Mouse (Mus musculus): ENCODE results near the gene Txk.

DNA sequence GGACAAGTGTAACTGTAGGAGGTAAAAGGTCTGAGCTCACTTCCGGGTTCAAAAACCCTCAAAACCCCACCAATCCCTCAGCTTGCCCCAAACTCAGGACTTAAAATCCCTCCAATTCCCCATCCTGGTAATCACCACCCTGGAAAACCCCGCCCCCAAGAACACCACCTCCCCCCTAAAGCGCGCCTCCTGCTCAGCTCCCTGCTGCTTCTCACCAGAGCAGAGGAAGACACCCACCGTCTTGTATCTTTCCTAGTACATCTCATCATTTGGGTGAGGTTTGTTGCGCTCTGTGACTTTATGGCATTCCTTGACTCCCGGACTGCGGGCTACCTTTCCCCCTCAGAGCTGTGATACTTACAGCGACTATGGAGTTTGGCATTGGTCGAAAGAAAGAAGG is 45.9 kb downstream of the Txk start:
- TF ChIP-seq CTCF (IDR thresholded peaks at IDR 0.05; ENCODE audit: insufficient read depth, low read depth, low read length) (no peak), POLR2A (IDR thresholded peaks at IDR 0.05; ENCODE audit: insufficient read depth, low read depth, low read length) (no peak)

Data from olfactory bulb, adult 2 months (tissue).